Mouse (Mus musculus) embryonic facial prominence, embryonic 11.5 days (tissue): ENCODE measurements at regions not wholly inside any gene's neighbourhood (a gene's known extent, or its start where the extent isn't known, plus 50 kb on each side); places are given as distances from the start of the nearest gene placed in this dataset.
A peak's percentile ranks its signal among the peaks of the same experiment; 100 is the strongest.

Experiments used
- ATAC-seq: fragments of 200-750 bp; cut with Nextera tagmentation; replicated peaks from 2 replicates; pipeline ENCODE4 v1.8.0; 2017; ENCODE audit warnings: low read depth; ENCODE audit not compliant: insufficient number of reproducible peaks, low FRiP score, low TSS enrichment
- DNase-seq: peaks from one replicate; pipeline ENCODE4 v3.0.0-alpha.2; 2015; ENCODE audit warnings: low spot score
- H3K27ac ChIP-seq: fragments of 300-500 bp; sonication (generic); replicated peaks from 2 replicates; pipeline ENCODE4 v1.5.1; 2014; ENCODE audit warnings: mild to moderate bottlenecking, low read depth, low read length, control low read depth
- H3K27me3 ChIP-seq: fragments of 300-500 bp; sonication (generic); 2 replicates; pipeline ENCODE4 v1.6.1; 2014; ENCODE audit warnings: mild to moderate bottlenecking, low read length, moderate library complexity, mixed read lengths; ENCODE audit not compliant: control insufficient read depth, insufficient read depth
- H3K36me3 ChIP-seq: fragments of 300-500 bp; sonication (generic); replicated peaks from 2 replicates; pipeline ENCODE4 v1.6.1; 2014; ENCODE audit warnings: low read depth, mild to moderate bottlenecking, low read length, moderate library complexity, mixed read lengths; ENCODE audit not compliant: control insufficient read depth, insufficient read depth
- H3K4me1 ChIP-seq: fragments of 300-500 bp; sonication (generic); 2 replicates; pipeline ENCODE4 v1.6.1; 2014; ENCODE audit warnings: low read length, mixed read lengths; ENCODE audit not compliant: control insufficient read depth, insufficient read depth
- H3K4me2 ChIP-seq: fragments of 300-500 bp; sonication (generic); 2 replicates; pipeline ENCODE4 v1.6.1; 2014; ENCODE audit warnings: low read depth, mild to moderate bottlenecking, control low read depth, low read length, moderate library complexity
- H3K4me3 ChIP-seq: fragments of 300-500 bp; sonication (generic); 2 replicates; pipeline ENCODE4 v1.5.1; 2014; ENCODE audit warnings: low read depth, low read length, control low read depth
- H3K9ac ChIP-seq: fragments of 300-500 bp; sonication (generic); replicated peaks from 2 replicates; pipeline ENCODE4 v1.6.1; 2014; ENCODE audit warnings: mild to moderate bottlenecking, control low read depth, low read length
- H3K9me3 ChIP-seq: fragments of 300-500 bp; sonication (generic); replicated peaks from 2 replicates; pipeline ENCODE4 v1.6.1; 2016; ENCODE audit warnings: mild to moderate bottlenecking, low read length, inconsistent platforms, mixed read lengths; ENCODE audit not compliant: control insufficient read depth
- WGBS: fragments of 180-500 bp; shearing (Covaris S2); extraction: QIAGEN DNeasy Blood & Tissue Kit; methylation state at CpG from one replicate; pipeline ENCODE4 v1.1.7; 2014; 5-methylcytosine and 5-hydroxymethylcytosine counted together

DNA sequence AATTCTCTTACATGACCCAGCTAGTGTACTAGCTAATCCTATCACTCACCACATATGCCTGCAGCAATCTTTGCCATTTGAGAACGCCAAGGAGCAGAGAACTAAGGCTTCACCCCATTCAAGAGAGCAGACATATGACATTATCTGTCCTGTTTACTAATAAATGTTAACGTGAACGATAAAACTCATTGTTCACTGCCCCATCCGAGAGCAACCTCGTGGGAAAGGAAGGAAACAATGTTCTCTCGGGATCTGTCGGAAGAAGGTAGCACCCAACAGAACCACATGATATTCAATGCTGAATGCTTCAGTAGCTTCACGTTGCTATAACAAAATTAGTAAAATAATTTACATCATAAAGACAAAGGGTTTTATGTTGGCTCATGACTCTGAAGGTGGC lies 163.6 kb downstream of the Qdpr start:
- Histone ChIP-seq H3K27me3 (no peaks in the 10 kb centered on the region), H3K4me1 (no peaks in the 10 kb centered on the region), H3K9me3 (no peaks in the 10 kb centered on the region), H3K36me3 (no peaks in the 10 kb centered on the region), H3K27ac (no peak overlapping the region), H3K4me3 (no peak overlapping the region), H3K9ac (no peak overlapping the region), H3K4me2 (no peak overlapping the region)
- WGBS, result 85% methylated on average over 8 of the region's 8 CpGs
- ATAC-seq (no peak), DNase-seq (no peak)

DNA sequence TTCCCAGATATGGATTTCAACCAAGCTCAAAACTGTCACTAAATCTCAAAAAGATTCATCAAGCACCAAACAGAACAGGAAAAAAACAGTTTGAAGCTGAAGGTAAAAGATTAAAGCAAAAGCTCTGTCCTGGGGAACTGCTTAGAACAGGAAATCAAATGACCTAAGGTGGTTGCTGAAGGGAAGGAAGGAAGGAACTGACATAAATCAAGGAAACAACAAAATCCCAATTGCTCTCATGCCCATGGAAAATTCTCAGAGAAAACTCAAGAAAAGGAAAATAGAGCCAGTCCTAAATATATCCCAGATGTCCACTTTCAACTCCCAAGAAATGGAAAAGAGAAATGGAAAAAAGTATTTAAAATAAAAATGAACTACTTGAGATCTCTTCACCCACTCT lies 165.4 kb downstream of the Qdpr start:
- H3K27me3 ChIP-seq, result no peaks in the 10 kb centered on the region
- H3K4me2 ChIP-seq, result no peak overlapping the region
- ATAC-seq, result no peak
- H3K27ac ChIP-seq, result no peak overlapping the region
- no peak for DNase-seq
- no peaks in the 10 kb centered on the region for H3K36me3 ChIP-seq
- no peak overlapping the region for H3K4me3 ChIP-seq
- no peak overlapping the region for H3K9ac ChIP-seq
- no peaks in the 10 kb centered on the region for H3K4me1 ChIP-seq
- H3K9me3 ChIP-seq, result no peaks in the 10 kb centered on the region

DNA sequence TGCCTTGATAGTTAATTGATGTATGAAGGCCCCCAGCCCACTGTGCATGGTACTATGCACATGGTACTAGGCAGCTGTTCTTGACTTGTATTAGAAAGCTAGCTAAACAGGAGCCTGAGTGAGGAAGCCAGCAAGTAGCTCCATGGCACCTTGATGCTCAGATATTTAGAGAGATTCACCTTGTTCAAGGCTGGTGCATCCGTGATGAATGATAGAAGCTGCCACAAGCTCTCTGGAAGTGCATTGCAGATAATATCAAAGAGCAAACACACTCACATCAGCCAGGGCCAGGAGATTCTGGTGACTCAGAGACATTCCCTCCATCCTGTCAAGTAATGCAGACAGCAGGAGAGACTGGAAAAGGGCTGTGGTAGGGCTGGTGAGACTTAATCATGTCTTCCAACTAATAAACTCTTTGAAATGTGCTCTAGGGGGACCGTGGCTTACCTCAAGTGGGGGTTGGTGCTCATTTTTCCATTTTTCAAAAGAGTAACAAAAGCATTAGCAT lies 166.1 kb downstream of the Qdpr start:
- no peak overlapping the region for H3K9ac ChIP-seq
- H3K4me2 ChIP-seq, result no peak overlapping the region
- no peak for ATAC-seq
- no peaks in the 10 kb centered on the region for H3K9me3 ChIP-seq
- no peak for DNase-seq
- WGBS, result 78% methylated on average over 2 of the region's 2 CpGs
- H3K36me3 ChIP-seq, result no peaks in the 10 kb centered on the region
- no peak overlapping the region for H3K27ac ChIP-seq
- no peak overlapping the region for H3K4me3 ChIP-seq
- H3K27me3 ChIP-seq, result no peaks in the 10 kb centered on the region
- no peaks in the 10 kb centered on the region for H3K4me1 ChIP-seq

DNA sequence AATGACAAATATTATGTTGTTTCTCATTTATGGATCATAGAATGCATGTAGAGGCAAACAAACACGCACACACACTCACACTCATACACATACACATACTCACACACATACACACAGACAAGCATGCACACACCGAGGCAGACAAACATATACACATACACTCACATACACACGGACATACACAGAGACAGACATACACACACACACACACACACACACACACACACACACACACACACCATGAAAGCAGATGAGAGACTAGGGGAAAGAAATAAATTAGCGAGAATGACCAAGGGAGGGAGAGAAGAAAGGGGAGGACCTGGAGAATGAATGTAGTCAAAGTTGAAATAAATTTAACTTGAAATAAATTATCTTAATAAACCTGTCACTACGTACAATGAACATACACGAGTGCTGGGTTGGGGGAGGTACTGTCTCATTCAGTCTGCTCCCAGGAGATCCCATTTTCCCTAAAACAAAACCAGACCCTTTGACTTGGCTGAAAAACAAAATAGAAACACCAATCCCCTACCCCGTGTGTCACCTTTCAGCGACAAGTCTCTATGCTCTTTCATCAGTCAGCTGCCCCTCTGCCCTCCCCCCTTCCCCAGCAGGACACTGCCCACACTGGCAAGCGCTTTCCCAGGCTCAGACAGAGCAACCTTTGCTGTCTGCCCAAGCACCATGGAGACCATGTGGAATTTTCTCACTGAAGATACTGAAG lies 167.7 kb downstream of the Qdpr start:
- no peak overlapping the region for H3K4me2 ChIP-seq
- peak; percentile 33 for DNase-seq

DNA sequence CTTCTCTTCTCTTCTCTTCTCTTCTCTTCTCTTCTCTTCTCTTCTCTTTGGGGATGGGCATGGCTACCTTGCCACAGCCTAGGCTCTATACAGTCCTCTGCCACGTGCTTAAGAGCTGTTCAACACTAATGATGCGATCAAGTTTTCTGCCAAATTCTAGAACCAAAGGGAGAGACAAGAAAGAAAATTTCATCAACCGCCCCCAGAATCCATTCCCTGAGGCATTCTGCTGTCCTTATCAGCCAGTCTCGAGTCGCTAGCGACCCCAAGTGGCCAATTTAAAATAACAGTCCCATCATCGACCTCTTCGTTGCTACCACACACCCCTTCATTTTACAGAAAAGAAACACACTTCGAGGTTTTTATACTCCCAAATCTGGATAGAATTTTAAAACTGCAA lies 171.5 kb downstream of the Qdpr start:
- H3K9ac ChIP-seq, result no peak overlapping the region
- no peaks in the 10 kb centered on the region for H3K9me3 ChIP-seq
- H3K36me3 ChIP-seq, result no peaks in the 10 kb centered on the region
- no peaks in the 10 kb centered on the region for H3K27me3 ChIP-seq
- H3K27ac ChIP-seq, result no peak overlapping the region
- H3K4me2 ChIP-seq, result no peak overlapping the region
- peaks cover 3% of the 10 kb centered on the region; the same call in 1 of the 2 replicates for H3K4me1 ChIP-seq
- 2% methylated on average over 9 of the region's 9 CpGs for WGBS
- H3K4me3 ChIP-seq, result no peak overlapping the region
- ATAC-seq (0 out of 2 replicates have a peak, but pooled peaks have one; percentile 51), DNase-seq (peak; percentile 95)

More for the DNA sequence above, 167.7 kb downstream of the Qdpr start:
- Histone ChIP-seq H3K9me3 (no peaks in the 10 kb centered on the region), H3K36me3 (no peaks in the 10 kb centered on the region), H3K4me1 (peaks cover 2% of the 10 kb centered on the region; the same call in 1 of the 2 replicates), H3K4me3 (no peak overlapping the region), H3K27me3 (no peaks in the 10 kb centered on the region), H3K9ac (no peak overlapping the region), H3K27ac (no peak overlapping the region)
- ATAC-seq, result peak; percentile 74
- WGBS, result 37% methylated on average over 9 of the region's 9 CpGs

DNA sequence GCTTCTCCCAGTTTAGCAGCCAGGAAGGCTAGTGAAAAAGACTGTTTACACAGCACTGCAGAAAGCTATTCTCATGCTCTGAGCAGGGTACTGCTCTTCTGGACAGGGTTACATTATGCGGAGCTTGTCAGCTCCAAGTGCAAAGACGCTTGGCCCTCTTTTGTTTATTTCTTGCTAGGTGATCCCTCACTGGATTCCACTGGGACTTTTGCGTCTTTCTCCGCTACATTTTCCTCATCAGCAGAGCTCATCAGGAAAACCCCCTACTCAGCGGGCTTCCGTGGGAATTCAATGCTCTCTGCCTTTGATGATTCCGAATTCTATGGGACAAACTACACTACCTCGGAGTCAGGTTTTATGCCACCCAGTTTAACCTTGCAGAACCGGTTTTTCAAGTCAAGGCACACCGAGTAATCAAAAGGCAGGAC lies 172.0 kb downstream of the Qdpr start:
- no peak overlapping the region for H3K27ac ChIP-seq
- no peaks in the 10 kb centered on the region for H3K9me3 ChIP-seq
- 0 out of 2 replicates have a peak overlapping the region, but pooled peaks have one; percentile 7 for H3K4me3 ChIP-seq
- DNase-seq (peak; percentile 68), ATAC-seq (peak; percentile 78)
- peaks cover 3% of the 10 kb centered on the region; the same call in 1 of the 2 replicates for H3K4me1 ChIP-seq
- H3K9ac ChIP-seq, result 0 out of 2 replicates have a peak overlapping the region, but pooled peaks have one; percentile 22
- no peaks in the 10 kb centered on the region for H3K36me3 ChIP-seq
- peak overlapping the region; percentile 2; the same call in 1 of the 2 replicates for H3K4me2 ChIP-seq
- no peaks in the 10 kb centered on the region for H3K27me3 ChIP-seq
- under 1% methylated on average over 10 of the region's 10 CpGs for WGBS

DNA sequence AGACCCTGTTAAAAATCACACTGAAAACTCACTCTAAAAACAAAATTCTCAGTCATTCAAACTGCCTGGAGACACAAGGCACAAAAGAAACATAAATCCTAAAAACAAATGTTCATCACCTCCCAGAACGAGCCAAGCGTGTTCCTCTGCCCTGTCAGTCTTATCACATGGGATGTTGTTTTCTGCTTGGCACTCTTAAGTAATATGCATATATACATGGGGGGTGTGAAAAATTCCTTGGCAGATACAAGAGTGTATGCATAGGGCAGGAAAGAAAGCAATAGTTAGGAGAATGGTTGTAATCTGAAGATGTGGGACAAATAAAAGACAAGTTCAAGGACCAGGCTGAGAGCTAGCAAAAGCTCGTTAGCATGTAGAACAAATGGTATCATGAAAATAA lies 179.4 kb downstream of the Qdpr start:
- WGBS, result 79% methylated on average over 3 of the region's 3 CpGs
- no peak for DNase-seq
- H3K4me3 ChIP-seq, result no peak overlapping the region
- no peak overlapping the region for H3K9ac ChIP-seq
- no peaks in the 10 kb centered on the region for H3K4me1 ChIP-seq
- H3K36me3 ChIP-seq, result no peaks in the 10 kb centered on the region
- no peak overlapping the region for H3K4me2 ChIP-seq
- H3K9me3 ChIP-seq, result no peaks in the 10 kb centered on the region
- no peak overlapping the region for H3K27ac ChIP-seq
- no peaks in the 10 kb centered on the region for H3K27me3 ChIP-seq
- ATAC-seq, result no peak

DNA sequence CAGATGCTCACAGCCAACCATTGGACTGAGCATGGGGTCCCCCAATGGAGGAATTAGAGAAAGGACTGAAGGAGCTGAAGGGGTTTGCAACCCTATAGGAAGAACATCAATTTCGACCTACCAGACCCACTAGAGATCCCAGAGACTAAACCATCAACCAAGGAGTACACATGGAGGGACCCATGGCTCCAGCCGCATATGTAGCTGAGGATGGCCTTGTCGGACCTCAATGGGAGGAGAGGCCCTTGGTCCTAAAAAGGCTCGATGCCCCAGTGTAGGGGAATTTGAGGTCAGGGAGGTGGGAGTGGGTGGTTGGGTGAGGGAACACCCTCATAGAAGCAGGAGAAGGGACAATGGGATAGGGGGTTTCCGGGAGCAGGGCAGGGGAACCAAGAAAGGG lies 180.6 kb downstream of the Qdpr start:
- H3K27me3 ChIP-seq, result no peaks in the 10 kb centered on the region
- no peak overlapping the region for H3K4me2 ChIP-seq
- no peaks in the 10 kb centered on the region for H3K4me1 ChIP-seq
- no peak overlapping the region for H3K9ac ChIP-seq
- no peaks in the 10 kb centered on the region for H3K9me3 ChIP-seq
- no peak overlapping the region for H3K27ac ChIP-seq
- no peak for ATAC-seq
- H3K36me3 ChIP-seq, result no peaks in the 10 kb centered on the region
- DNase-seq, result no peak
- no peak overlapping the region for H3K4me3 ChIP-seq
- WGBS, result 84% methylated on average over 5 of the region's 5 CpGs
